Mouse (Mus musculus): ENCODE measurements around the gene Mrpl52. TPM values are rescaled to one million over a fixed set of nuclear protein-coding genes. Genes with fewer than 3 reads are reported as not detected.

The Mrpl52 gene
- polyA plus RNA-seq, 1 experiment from 2014 or later = 310 TPM

- no peak overlapping the region for H3K4me3 ChIP-seq
- 95% methylated on average over 14 of the region's 14 CpGs for WGBS
- no peak overlapping the region for H3K27ac ChIP-seq
- no peaks in the 10 kb centered on the region for H3K4me1 ChIP-seq
- no peaks in the 10 kb centered on the region for H3K9me3 ChIP-seq (replicated peaks)
- no peak overlapping the region for H3K4me2 ChIP-seq
- no peaks in the 10 kb centered on the region for H3K27me3 ChIP-seq
- peaks cover 53% of the 10 kb centered on the region for H3K36me3 ChIP-seq (ENCODE audit: poor library complexity, severe bottlenecking)
- no peak overlapping the region for H3K9ac ChIP-seq
- no peak for ATAC-seq
These were observed 13.8 kb downstream of the Mrpl52 start for GRCm38 (mm10) chr14:54440538-54440937.

- no peak overlapping the region for H3K4me2 ChIP-seq
- H3K9ac ChIP-seq = no peak overlapping the region
- H3K9me3 ChIP-seq (replicated peaks) = no peaks in the 10 kb centered on the region
- ATAC-seq = no peak
- H3K4me3 ChIP-seq = no peak overlapping the region
- H3K27ac ChIP-seq = no peak overlapping the region
- H3K27me3 ChIP-seq = no peaks in the 10 kb centered on the region
- H3K4me1 ChIP-seq = no peaks in the 10 kb centered on the region
- peaks cover 45% of the 10 kb centered on the region for H3K36me3 ChIP-seq (ENCODE audit: poor library complexity, severe bottlenecking)
- 79% methylated on average over 4 of the region's 4 CpGs for WGBS
These were observed 14.7 kb downstream of the Mrpl52 start for GRCm38 (mm10) chr14:54441365-54441764.

GRCm38 (mm10) chr14:54442548-54442947, 15.8 kb downstream of the Mrpl52 start:
- no peak overlapping the region for H3K27ac ChIP-seq
- H3K4me2 ChIP-seq = no peak overlapping the region
- H3K4me3 ChIP-seq = no peak overlapping the region
- no peaks in the 10 kb centered on the region for H3K27me3 ChIP-seq
- WGBS = 91% methylated on average over 3 of the region's 3 CpGs
- H3K9me3 ChIP-seq (replicated peaks) = no peaks in the 10 kb centered on the region
- H3K36me3 ChIP-seq (ENCODE audit: poor library complexity, severe bottlenecking) = peaks cover 39% of the 10 kb centered on the region
- no peaks in the 10 kb centered on the region for H3K4me1 ChIP-seq
- H3K9ac ChIP-seq = no peak overlapping the region
- ATAC-seq = no peak

- H3K9me3 ChIP-seq (replicated peaks) = no peaks in the 10 kb centered on the region
- no peaks in the 10 kb centered on the region for H3K4me1 ChIP-seq
- no peak overlapping the region for H3K4me2 ChIP-seq
- H3K9ac ChIP-seq = no peak overlapping the region
- H3K27ac ChIP-seq = no peak overlapping the region
- WGBS = 38% methylated on average over 3 of the region's 3 CpGs
- H3K27me3 ChIP-seq = no peaks in the 10 kb centered on the region
- no peak overlapping the region for H3K4me3 ChIP-seq
- H3K36me3 ChIP-seq (ENCODE audit: poor library complexity, severe bottlenecking) = peaks cover 35% of the 10 kb centered on the region
- ATAC-seq = peak; percentile 42; the same call in 1 of the 2 replicates
These were observed 16.5 kb downstream of the Mrpl52 start for GRCm38 (mm10) chr14:54443196-54443595.

- 69% methylated on average over 15 of the region's 15 CpGs for WGBS
- no peak overlapping the region for H3K27ac ChIP-seq
- ATAC-seq = no peak
These were observed 17.3 kb downstream of the Mrpl52 start for GRCm38 (mm10) chr14:54443712-54444618.

GRCm38 (mm10) chr14:54445476-54445875, 18.8 kb downstream of the Mrpl52 start:
- Histone ChIP-seq H3K9me3 (replicated peaks) (no peaks in the 10 kb centered on the region), H3K27me3 (no peaks in the 10 kb centered on the region), H3K9ac (no peak overlapping the region), H3K4me3 (no peak overlapping the region), H3K27ac (no peak overlapping the region), H3K36me3 (ENCODE audit: poor library complexity, severe bottlenecking) (peaks cover 13% of the 10 kb centered on the region), H3K4me2 (no peak overlapping the region), H3K4me1 (no peaks in the 10 kb centered on the region)
- no peak for ATAC-seq
- WGBS = 54% methylated on average over 3 of the region's 3 CpGs

More at GRCm38 (mm10) chr14:54443712-54444618, 17.3 kb downstream of the Mrpl52 start:
- no peak overlapping the region for H3K9ac ChIP-seq
- H3K4me2 ChIP-seq = no peak overlapping the region
- H3K27me3 ChIP-seq = no peaks in the 10 kb centered on the region
- no peak overlapping the region for H3K4me3 ChIP-seq
- H3K9me3 ChIP-seq (replicated peaks) = no peaks in the 10 kb centered on the region
- H3K36me3 ChIP-seq (ENCODE audit: poor library complexity, severe bottlenecking) = peaks cover 28% of the 10 kb centered on the region
- no peaks in the 10 kb centered on the region for H3K4me1 ChIP-seq

- ATAC-seq = no peak
- Histone ChIP-seq H3K27ac (no peak overlapping the region), H3K27me3 (no peaks in the 10 kb centered on the region), H3K4me3 (no peak overlapping the region), H3K36me3 (ENCODE audit: poor library complexity, severe bottlenecking) (no peaks in the 10 kb centered on the region), H3K4me1 (no peaks in the 10 kb centered on the region), H3K9ac (no peak overlapping the region), H3K4me2 (no peak overlapping the region), H3K9me3 (replicated peaks) (no peaks in the 10 kb centered on the region)
- 87% methylated on average over 9 of the region's 9 CpGs for WGBS
These were observed 26.9 kb downstream of the Mrpl52 start for GRCm38 (mm10) chr14:54453566-54453965.

- Histone ChIP-seq H3K27ac (no peak overlapping the region), H3K36me3 (ENCODE audit: poor library complexity, severe bottlenecking) (no peaks in the 10 kb centered on the region), H3K4me1 (no peaks in the 10 kb centered on the region), H3K9ac (no peak overlapping the region), H3K9me3 (replicated peaks) (no peaks in the 10 kb centered on the region), H3K4me3 (no peak overlapping the region), H3K27me3 (no peaks in the 10 kb centered on the region), H3K4me2 (no peak overlapping the region)
- WGBS = 88% methylated on average over 11 of the region's 11 CpGs
- no peak for ATAC-seq
These were observed 28.2 kb downstream of the Mrpl52 start for GRCm38 (mm10) chr14:54454669-54455528.

- no peaks in the 10 kb centered on the region for H3K9me3 ChIP-seq (replicated peaks)
- 88% methylated on average over 14 of the region's 14 CpGs for WGBS
- H3K4me1 ChIP-seq = no peaks in the 10 kb centered on the region
- no peak overlapping the region for H3K27ac ChIP-seq
- ATAC-seq = no peak
- no peaks in the 10 kb centered on the region for H3K27me3 ChIP-seq
- no peaks in the 10 kb centered on the region for H3K36me3 ChIP-seq (ENCODE audit: poor library complexity, severe bottlenecking)
- H3K9ac ChIP-seq = no peak overlapping the region
- H3K4me2 ChIP-seq = no peak overlapping the region
- H3K4me3 ChIP-seq = no peak overlapping the region
These were observed 31.3 kb downstream of the Mrpl52 start for GRCm38 (mm10) chr14:54457907-54458569.

GRCm38 (mm10) chr14:54462146-54462545, 35.4 kb downstream of the Mrpl52 start:
- Histone ChIP-seq H3K4me2 (no peak overlapping the region), H3K9me3 (replicated peaks) (no peaks in the 10 kb centered on the region), H3K36me3 (ENCODE audit: poor library complexity, severe bottlenecking) (no peaks in the 10 kb centered on the region), H3K4me1 (peaks cover 12% of the 10 kb centered on the region), H3K9ac (no peak overlapping the region), H3K27me3 (no peaks in the 10 kb centered on the region), H3K27ac (no peak overlapping the region), H3K4me3 (no peak overlapping the region)
- WGBS = 82% methylated on average over 4 of the region's 4 CpGs
- no peak for ATAC-seq

- peak overlapping the region; percentile 82 for H3K9ac ChIP-seq
- no peaks in the 10 kb centered on the region for H3K27me3 ChIP-seq
- H3K4me3 ChIP-seq = peak overlapping the region; percentile 70
- no peaks in the 10 kb centered on the region for H3K9me3 ChIP-seq (replicated peaks)
- peak overlapping the region; percentile 87 for H3K4me2 ChIP-seq
- H3K36me3 ChIP-seq (ENCODE audit: poor library complexity, severe bottlenecking) = peaks cover 9% of the 10 kb centered on the region
- H3K4me1 ChIP-seq = peaks cover 12% of the 10 kb centered on the region
- peak overlapping the region; percentile 54 for H3K27ac ChIP-seq
- 16% methylated on average over 12 of the region's 12 CpGs for WGBS
- peak; percentile 73 for ATAC-seq
These were observed 36.6 kb downstream of the Mrpl52 start for GRCm38 (mm10) chr14:54463108-54463958.
